Mouse (Mus musculus) limb, embryonic 14.5 days (tissue): Measurements from ENCODE around the gene Dse. TPM values are rescaled to one million over a fixed set of nuclear protein-coding genes. Genes with fewer than 3 reads are reported as not detected.
A peak's percentile ranks its signal among the peaks of the same experiment; 100 is the strongest.

Source experiments
- ATAC-seq: fragments of 200-750 bp; cut with Nextera tagmentation; 2 replicates; pipeline ENCODE4 v1.8.0; 2017; ENCODE audit warnings: low read depth, moderate number of reproducible peaks, moderate TSS enrichment; ENCODE audit not compliant: low FRiP score
- DNase-seq: peaks from one replicate; pipeline ENCODE4 v3.0.0-alpha.2; 2015; ENCODE audit warnings: low spot score
- H3K27ac ChIP-seq: fragments of 300-500 bp; sonication (generic); replicated peaks from 2 replicates; pipeline ENCODE4 v1.5.1; 2014; ENCODE audit warnings: low read depth, mild to moderate bottlenecking, low read length, moderate library complexity, mixed read lengths
- H3K27me3 ChIP-seq: fragments of 300-500 bp; sonication (generic); 2 replicates; pipeline ENCODE4 v1.6.1; 2014; ENCODE audit warnings: low read length, mixed read lengths; ENCODE audit not compliant: control insufficient read depth, insufficient read depth
- H3K36me3 ChIP-seq: fragments of 300-500 bp; sonication (generic); 2 replicates; pipeline ENCODE4 v1.6.1; 2014; ENCODE audit warnings: mild to moderate bottlenecking, low read length, moderate library complexity, mixed read lengths; ENCODE audit not compliant: control insufficient read depth, insufficient read depth
- H3K4me1 ChIP-seq: fragments of 300-500 bp; sonication (generic); 2 replicates; pipeline ENCODE4 v1.6.1; 2014; ENCODE audit warnings: antibody characterized with exemption, low read length, mixed read lengths; ENCODE audit not compliant: control insufficient read depth, insufficient read depth
- H3K4me2 ChIP-seq: fragments of 300-500 bp; sonication (generic); replicated peaks from 2 replicates; pipeline ENCODE4 v1.6.1; 2014; ENCODE audit warnings: low read depth, mild to moderate bottlenecking, low read length, moderate library complexity; ENCODE audit not compliant: severe bottlenecking
- H3K4me3 ChIP-seq: fragments of 300-500 bp; sonication (generic); replicated peaks from 2 replicates; pipeline ENCODE4 v1.5.1; 2014; ENCODE audit warnings: low read length
- H3K9ac ChIP-seq: fragments of 300-500 bp; sonication (generic); 2 replicates; pipeline ENCODE4 v1.6.1; 2014; ENCODE audit warnings: mild to moderate bottlenecking, low read depth, low read length, moderate library complexity; ENCODE audit not compliant: severe bottlenecking
- H3K9me3 ChIP-seq: fragments of 300-500 bp; sonication (generic); 2 replicates; pipeline ENCODE4 v1.6.1; 2016; ENCODE audit warnings: low read length; ENCODE audit not compliant: control insufficient read depth
- POLR2A ChIP-seq: fragments of 200-500 bp; IDR thresholded peaks from 2 replicates; pipeline ENCODE4 v1.8.0; 2012; ENCODE audit warnings: inconsistent platforms, mild to moderate bottlenecking, moderate library complexity, borderline replicate concordance; ENCODE audit not compliant: insufficient read depth, insufficient read length; ENCODE audit errors: extremely low read depth
- WGBS: fragments of 180-500 bp; shearing (Covaris S2); extraction: QIAGEN DNeasy Blood & Tissue Kit; methylation state at CpG from one replicate; pipeline ENCODE4 v1.1.7; 2014; 5-methylcytosine and 5-hydroxymethylcytosine counted together
- polyA plus RNA-seq, 2 experiments: library from polyadenylated mRNA; depleted of rRNA in 1 of 2; stranded (reverse) in 1 of 2; unstranded in 1 of 2; fragments of >200 nt; fragmentation: Nextera tagmentation in 1 of 2; extraction: Ambion mirVana in 1 of 2; gene quantifications; 2 replicates each; pipeline versions ENCODE4 v1.2.1 to v1.2.3; 2012 to 2014

Dse gene
- polyA plus RNA-seq, 2 experiments, result 30.8 to 49.8 TPM

GRCm38 (mm10) chr10:34136432-34136831 is 71.1 kb downstream of the Dse start:
- Histone ChIP-seq H3K9me3 (no peaks in the 10 kb centered on the region), H3K4me3 (no peak overlapping the region), H3K27ac (no peak overlapping the region), H3K27me3 (no peaks in the 10 kb centered on the region), H3K36me3 (no peaks in the 10 kb centered on the region), H3K9ac (no peak overlapping the region), H3K4me2 (no peak overlapping the region), H3K4me1 (no peaks in the 10 kb centered on the region)
- TF ChIP-seq POLR2A, result no peak
- 23% methylated on average over 6 of the region's 6 CpGs for WGBS
- DNase-seq, result no peak
- ATAC-seq, result no peak

GRCm38 (mm10) chr10:34131356-34131755 is 76.2 kb downstream of the Dse start:
- 66% methylated on average over 2 of the region's 2 CpGs for WGBS
- H3K9me3 ChIP-seq, result no peaks in the 10 kb centered on the region
- no peaks in the 10 kb centered on the region for H3K27me3 ChIP-seq
- DNase-seq (no peak), ATAC-seq (no peak)
- TF ChIP-seq POLR2A, result no peak
- no peak overlapping the region for H3K27ac ChIP-seq
- H3K9ac ChIP-seq, result no peak overlapping the region
- H3K36me3 ChIP-seq, result no peaks in the 10 kb centered on the region
- no peak overlapping the region for H3K4me3 ChIP-seq
- H3K4me1 ChIP-seq, result no peaks in the 10 kb centered on the region
- H3K4me2 ChIP-seq, result no peak overlapping the region

GRCm38 (mm10) chr10:34128391-34128790 is 79.1 kb downstream of the Dse start:
- 73% methylated on average over 6 of the region's 6 CpGs for WGBS
- H3K9me3 ChIP-seq, result no peaks in the 10 kb centered on the region
- H3K9ac ChIP-seq, result no peak overlapping the region
- H3K4me2 ChIP-seq, result no peak overlapping the region
- H3K27ac ChIP-seq, result no peak overlapping the region
- H3K36me3 ChIP-seq, result no peaks in the 10 kb centered on the region
- no peak overlapping the region for H3K4me3 ChIP-seq
- TF ChIP-seq POLR2A, result no peak
- H3K27me3 ChIP-seq, result no peaks in the 10 kb centered on the region
- ATAC-seq (no peak), DNase-seq (no peak)
- H3K4me1 ChIP-seq, result no peaks in the 10 kb centered on the region

- no peak for TF ChIP-seq POLR2A
- no peaks in the 10 kb centered on the region for H3K36me3 ChIP-seq
- 15% methylated on average over 44 of the region's 44 CpGs for WGBS
- H3K9ac ChIP-seq, result peak within 1 kb of the TSS; percentile 52
- no peaks in the 10 kb centered on the region for H3K9me3 ChIP-seq
- H3K27ac ChIP-seq, result no peak within 1 kb of the TSS
- peak within 1 kb of the TSS; percentile 43 for H3K4me3 ChIP-seq
- ATAC-seq, result 0 out of 2 replicates have a peak, but pooled peaks have one; percentile 30
- peak; percentile 39 for DNase-seq
- H3K27me3 ChIP-seq, result no peaks in the 10 kb centered on the region
- H3K4me2 ChIP-seq, result peak within 1 kb of the TSS; percentile 67
- no peaks in the 10 kb centered on the region for H3K4me1 ChIP-seq
Observed at GRCm38 (mm10) chr10:34127392-34128378, 79.8 kb downstream of the Dse start, which contains the start of gene Calhm6. Gene Calhm6, minus strand, starts transcription at chr10:34127984.

GRCm38 (mm10) chr10:34118421-34118820 is 89.1 kb downstream of the Dse start:
- TF ChIP-seq POLR2A, result no peak
- H3K27ac ChIP-seq, result no peak overlapping the region
- no peak overlapping the region for H3K4me2 ChIP-seq
- no peaks in the 10 kb centered on the region for H3K4me1 ChIP-seq
- no peak overlapping the region for H3K4me3 ChIP-seq
- no peaks in the 10 kb centered on the region for H3K27me3 ChIP-seq
- no peak for DNase-seq
- H3K9ac ChIP-seq, result no peak overlapping the region
- WGBS, result 79% methylated on average over 2 of the region's 2 CpGs
- no peaks in the 10 kb centered on the region for H3K9me3 ChIP-seq
- no peaks in the 10 kb centered on the region for H3K36me3 ChIP-seq
- ATAC-seq, result no peak
